Mouse (Mus musculus) lung, adult 2 months (tissue): ENCODE measurements around the gene Mrpl45. TPM values are rescaled to one million over a fixed set of nuclear protein-coding genes. Genes with fewer than 3 reads are reported as not detected.

Source experiments
- DNase-seq: peaks from one replicate; pipeline ENCODE4 v3.0.0; 2022
- H3K4me1 ChIP-seq: fragments of 200-500 bp; 2 replicates; pipeline ENCODE4 v1.6.1; 2011; ENCODE audit warnings: low read length; ENCODE audit not compliant: control insufficient read depth, insufficient read depth
- H3K4me3 ChIP-seq: fragments of 200-500 bp; replicated peaks from 2 replicates; pipeline ENCODE3; 2011; ENCODE audit warnings: low read depth, mild to moderate bottlenecking, control low read depth, low read length; ENCODE audit errors: extremely low read depth
- CTCF ChIP-seq: fragments of 200-500 bp; IDR thresholded peaks from 2 replicates; pipeline ENCODE4 v1.5.1; 2011; ENCODE audit warnings: mild to moderate bottlenecking, low read length, control low read depth; ENCODE audit not compliant: insufficient read depth
- POLR2A ChIP-seq: fragments of 200-500 bp; IDR thresholded peaks from 2 replicates; pipeline ENCODE4 v1.6.1; 2011; ENCODE audit warnings: low read depth, mild to moderate bottlenecking, control low read depth, low read length, borderline replicate concordance; ENCODE audit errors: extremely low read depth
- WGBS: fragments of 180-500 bp; shearing (Covaris S2); methylation state at CpG from one replicate; pipeline ENCODE4 v1.1.7; 2018; 5-methylcytosine and 5-hydroxymethylcytosine counted together
- polyA plus RNA-seq: library from polyadenylated mRNA; depleted of rRNA; stranded (reverse); fragments of >200 nt; gene quantifications from 2 replicates; pipeline ENCODE4 v1.2.3, GENCODE M21; 2012; rRNA removed

Gene Mrpl45
- polyA plus RNA-seq, 1 experiment, result 8.3 TPM

DNA sequence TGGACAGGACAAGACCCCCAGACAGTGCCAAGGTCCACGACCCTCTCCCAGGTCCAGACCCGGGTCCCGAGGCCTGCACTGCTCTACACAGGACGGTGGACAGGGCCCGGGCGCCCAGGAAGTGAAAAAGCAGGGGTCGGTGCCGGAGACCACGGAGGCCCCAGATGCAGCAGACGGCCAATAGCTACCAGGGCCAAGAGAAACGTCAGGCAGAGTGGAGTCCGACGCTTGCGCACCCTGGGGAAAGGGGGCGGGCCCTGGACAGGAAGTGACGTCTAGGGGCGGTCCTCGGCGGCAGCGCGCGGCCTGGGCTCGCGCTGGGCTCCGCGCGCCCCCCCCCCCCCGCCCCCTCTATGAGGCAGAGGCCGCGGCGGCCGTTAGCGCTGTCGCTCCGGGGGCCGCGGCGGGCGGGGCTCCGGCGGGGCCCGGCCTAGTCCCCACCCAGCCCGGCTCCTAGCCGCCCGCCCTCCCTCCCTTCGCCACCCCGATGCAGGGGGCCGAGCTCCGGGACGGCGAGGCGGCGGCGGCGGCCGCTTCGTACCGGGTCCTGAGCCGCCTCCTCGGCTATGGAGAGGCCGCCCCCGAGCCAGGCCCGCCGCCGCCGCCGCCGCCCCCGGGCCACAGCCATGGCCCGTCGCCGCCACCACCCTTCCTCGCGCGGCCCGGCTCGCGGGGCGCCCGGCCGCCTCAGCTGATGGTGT, 46.6 kb downstream of the Mrpl45 start, which contains the start of gene Socs7:
Gene Socs7, plus strand, starts transcription at position 604 of the 701 bp plus-strand sequence.
- TF ChIP-seq POLR2A (peak; percentile 62; the same call in 1 of the 2 replicates), CTCF (no peak)
- under 1% methylated on average over 37 of the region's 81 CpGs for WGBS
- DNase-seq, result peak; percentile 95
- Histone ChIP-seq H3K4me3 (peak within 1 kb of the TSS; percentile 85), H3K4me1 (peaks cover 10% of the 10 kb centered on the region)

DNA sequence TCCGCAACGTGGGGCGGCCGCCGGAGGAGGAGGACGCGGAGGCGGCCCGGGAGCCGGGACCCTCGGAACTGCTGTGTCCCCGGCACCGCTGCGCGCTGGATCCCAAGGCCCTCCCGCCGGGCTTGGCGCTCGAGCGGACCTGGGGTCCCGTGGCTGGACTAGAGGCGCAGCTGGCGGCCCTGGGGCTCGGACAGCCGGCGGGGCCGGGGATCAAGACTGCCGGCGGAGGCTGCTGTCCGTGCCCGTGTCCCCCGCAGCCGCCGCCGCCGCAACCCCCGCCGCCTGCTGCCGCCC, 47.1 kb downstream of the Mrpl45 start:
- under 1% methylated on average over 38 of the region's 39 CpGs for WGBS
- TF ChIP-seq POLR2A (no peak), CTCF (no peak)
- DNase-seq, result no peak

DNA sequence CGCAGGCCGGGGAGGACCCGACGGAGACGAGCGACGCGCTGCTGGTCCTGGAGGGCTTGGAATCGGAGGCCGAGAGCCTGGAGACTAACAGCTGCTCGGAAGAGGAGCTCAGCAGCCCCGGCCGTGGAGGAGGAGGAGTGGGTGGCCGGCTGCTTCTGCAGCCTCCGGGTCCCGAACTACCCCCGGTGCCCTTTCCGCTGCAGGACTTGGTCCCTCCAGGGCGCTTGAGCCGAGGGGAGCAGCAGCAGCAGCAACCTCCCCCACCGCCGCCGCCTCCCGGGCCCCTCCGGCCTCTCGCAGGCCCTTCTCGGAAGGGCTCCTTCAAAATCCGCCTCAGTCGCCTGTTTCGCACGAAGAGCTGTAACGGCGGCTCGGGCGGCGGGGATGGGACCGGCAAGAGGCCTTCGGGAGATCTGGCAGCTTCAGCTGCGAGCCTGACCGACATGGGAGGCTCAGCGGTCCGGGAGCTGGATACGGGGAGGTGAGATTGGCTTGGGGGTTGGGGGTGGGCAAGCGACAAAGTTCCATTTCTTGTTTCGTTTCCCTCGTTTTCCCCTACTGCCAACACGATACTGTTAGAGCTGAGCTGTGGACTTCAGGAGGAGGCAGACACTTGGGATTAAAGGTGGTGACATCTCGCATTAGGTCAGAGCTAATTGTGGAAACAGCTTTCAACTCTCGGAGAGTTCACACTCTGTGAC, 47.6 kb downstream of the Mrpl45 start:
- WGBS, result under 1% methylated on average over 49 of the region's 49 CpGs
- Histone ChIP-seq H3K4me1 (peaks cover 10% of the 10 kb centered on the region), H3K4me3 (peak overlapping the region; percentile 85)
- DNase-seq, result peak; percentile 61
- TF ChIP-seq POLR2A (no peak), CTCF (no peak)

More for the DNA sequence above, 47.1 kb downstream of the Mrpl45 start:
- Histone ChIP-seq H3K4me1 (peaks cover 10% of the 10 kb centered on the region), H3K4me3 (peak overlapping the region; percentile 85)

DNA sequence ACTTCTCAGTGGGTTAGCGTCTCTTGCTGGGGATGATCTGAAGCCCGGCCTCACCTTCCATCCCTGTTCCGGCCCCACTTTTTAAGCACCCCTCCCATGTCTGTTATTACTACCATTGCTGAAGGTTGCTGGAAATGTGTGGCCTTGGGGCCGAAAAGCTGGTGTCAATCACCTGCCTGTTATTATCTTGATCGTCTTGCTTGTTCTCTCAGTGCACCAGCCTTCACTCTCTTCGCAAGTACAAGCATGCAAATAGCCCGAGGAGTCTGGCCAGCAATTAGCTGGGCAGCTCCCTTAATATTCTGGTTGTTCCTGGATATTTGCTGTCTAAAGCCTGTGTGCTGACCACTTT, 48.1 kb downstream of the Mrpl45 start:
- Histone ChIP-seq H3K4me1 (peaks cover 10% of the 10 kb centered on the region), H3K4me3 (peak overlapping the region; percentile 85)
- WGBS, result 2% methylated on average over 7 of the region's 7 CpGs
- TF ChIP-seq CTCF (no peak), POLR2A (no peak)
- peak; percentile 27 for DNase-seq

DNA sequence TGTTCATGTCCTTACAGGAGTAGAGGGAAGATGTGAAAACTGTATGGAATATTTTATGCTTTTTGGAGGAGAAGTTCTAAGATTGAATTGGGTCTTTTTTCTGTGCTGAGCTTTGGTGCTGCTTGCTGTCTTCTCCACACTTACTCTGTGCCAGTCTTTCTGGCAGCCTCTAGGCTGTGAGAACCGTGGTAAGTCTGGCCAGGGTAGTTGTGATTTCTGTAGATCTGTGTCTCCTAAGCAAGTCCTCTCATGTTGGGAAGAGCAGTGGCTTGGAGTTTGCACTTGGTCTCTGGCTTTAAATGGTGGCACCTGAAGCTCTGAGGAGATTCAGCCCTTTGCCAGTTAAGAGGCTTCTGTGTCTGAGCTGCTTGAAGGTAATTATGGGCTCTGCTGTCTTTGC, 50.0 kb downstream of the Mrpl45 start:
- TF ChIP-seq POLR2A (no peak), CTCF (no peak)
- no peak for DNase-seq
- no peak overlapping the region for H3K4me3 ChIP-seq
- 59% methylated on average over 1 of the region's 1 CpGs for WGBS
- peaks cover 10% of the 10 kb centered on the region for H3K4me1 ChIP-seq

DNA sequence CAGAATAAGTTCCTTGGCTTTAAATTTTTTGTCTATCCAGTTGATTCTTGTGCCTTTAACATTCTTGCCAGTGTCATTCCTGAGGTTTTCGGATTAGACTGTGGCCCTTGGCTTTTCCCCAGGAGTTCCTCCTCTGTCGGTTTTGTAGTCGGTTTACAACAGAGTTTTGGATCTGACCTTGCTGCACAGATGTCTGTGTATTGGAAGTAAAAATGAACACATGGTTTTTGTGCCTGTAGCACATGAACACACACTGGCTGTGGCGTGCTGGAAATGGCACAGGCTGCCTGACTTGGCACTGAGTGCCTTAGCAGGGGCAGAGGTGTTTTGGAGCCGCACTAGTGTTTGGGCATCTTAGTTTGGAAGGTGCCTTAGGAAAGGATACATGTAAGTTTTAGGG, 53.0 kb downstream of the Mrpl45 start:
- TF ChIP-seq CTCF (no peak), POLR2A (no peak)
- WGBS, result 60% methylated on average over 5 of the region's 5 CpGs
- no peak for DNase-seq
- peaks cover 10% of the 10 kb centered on the region; the same call in 1 of the 2 replicates for H3K4me1 ChIP-seq
- H3K4me3 ChIP-seq, result no peak overlapping the region

DNA sequence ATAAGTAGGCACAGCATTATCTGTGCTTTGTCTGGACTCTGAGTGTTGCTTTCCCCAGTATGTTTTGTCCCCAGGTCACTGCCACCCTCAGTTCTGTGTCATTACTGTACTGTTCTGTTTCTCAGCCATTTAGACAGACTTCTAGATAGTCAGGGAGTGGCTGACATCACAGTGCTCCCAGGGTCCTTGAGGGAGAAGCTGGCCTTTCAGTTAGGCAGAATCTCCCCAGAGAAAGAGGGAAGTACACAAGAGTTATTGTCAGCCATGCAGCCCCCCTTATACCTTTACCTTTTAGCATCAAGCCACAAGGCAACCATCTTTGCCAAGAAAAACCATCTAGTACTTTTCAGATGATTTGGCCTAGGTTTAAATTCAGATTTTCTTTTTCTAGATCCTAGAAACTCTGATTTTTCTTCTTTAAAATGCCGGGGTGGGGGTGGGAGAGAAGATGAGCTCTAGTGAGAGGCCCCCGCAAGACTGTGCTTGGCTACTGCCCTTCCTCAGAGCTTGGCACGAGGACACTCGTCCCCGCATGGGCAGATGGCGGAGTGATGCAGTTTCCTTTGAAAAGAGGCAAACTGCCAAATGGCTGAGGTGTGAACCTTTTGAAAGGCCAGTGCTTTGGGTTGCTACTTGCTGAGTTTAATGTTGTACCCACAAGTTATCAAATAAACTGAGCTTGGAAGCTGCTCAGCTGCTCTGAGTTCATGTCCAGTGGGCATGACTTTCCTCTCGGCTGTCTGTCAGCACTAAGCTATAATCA, 55.0 kb downstream of the Mrpl45 start:
- no peak overlapping the region for H3K4me3 ChIP-seq
- WGBS, result 35% methylated on average over 7 of the region's 7 CpGs
- H3K4me1 ChIP-seq, result peaks cover 3% of the 10 kb centered on the region; the same call in 1 of the 2 replicates
- DNase-seq, result no peak
- TF ChIP-seq POLR2A (no peak), CTCF (no peak)

- TF ChIP-seq CTCF, result no peak
- TF ChIP-seq POLR2A, result no peak
These were observed 56.8 kb downstream of the Mrpl45 start for GRCm38 (mm10) chr11:97372159-97372864.

GRCm38 (mm10) chr11:97373402-97373801, 57.9 kb downstream of the Mrpl45 start:
- WGBS, result 89% methylated on average over 2 of the region's 2 CpGs
- no peak for DNase-seq
- Histone ChIP-seq H3K4me3 (no peak overlapping the region), H3K4me1 (peaks cover 3% of the 10 kb centered on the region; the same call in 1 of the 2 replicates)
- TF ChIP-seq CTCF (no peak), POLR2A (no peak)

More at GRCm38 (mm10) chr11:97372159-97372864, 56.8 kb downstream of the Mrpl45 start:
- WGBS, result 70% methylated on average over 6 of the region's 6 CpGs
- Histone ChIP-seq H3K4me1 (peaks cover 3% of the 10 kb centered on the region; the same call in 1 of the 2 replicates), H3K4me3 (no peak overlapping the region)
- peak; percentile 15 for DNase-seq

Other genes with a start within 250 kb of the Mrpl45 start
- gene Tbx21, start 200.4 kb upstream of the Mrpl45 start, polyA plus RNA-seq, result 1.9 and 3.0 TPM in 2 replicates
- gene Tbkbp1, start 164.2 kb upstream of the Mrpl45 start, polyA plus RNA-seq, result 55.8 and 85.1 TPM in 2 replicates
- gene Kpnb1, start 127.8 kb upstream of the Mrpl45 start, polyA plus RNA-seq, result 18.7 and 32.0 TPM in 2 replicates
- 22.3 and 23.1 TPM in 2 replicates for gene Npepps, start 35.1 kb upstream of the Mrpl45 start, polyA plus RNA-seq
- gene Gpr179, start 36.4 kb downstream of the Mrpl45 start, polyA plus RNA-seq, result 0.23 and 0.24 TPM in 2 replicates
- 9.8 and 11.3 TPM in 2 replicates for gene Socs7, start 46.8 kb downstream of the Mrpl45 start, polyA plus RNA-seq
- gene Arhgap23, start 99.8 kb downstream of the Mrpl45 start, polyA plus RNA-seq, result 74.3 and 90.6 TPM in 2 replicates
- 0.08 TPM in 1 of 2 replicates, not detected in the other for gene 4933428G20Rik, start 184.6 kb downstream of the Mrpl45 start, polyA plus RNA-seq